Mouse (Mus musculus): ENCODE measurements around the gene Hoxa9. TPM values are rescaled to one million over a fixed set of nuclear protein-coding genes. Genes with fewer than 3 reads are reported as not detected.
A peak's percentile ranks its signal among the peaks of the same experiment; 100 is the strongest.

Gene Hoxa9
- polyA plus RNA-seq (2014; fragmentation: Nextera tagmentation; extraction: Ambion mirVana), result 86.7 and 90.5 TPM in 2 replicates

- Histone ChIP-seq H3K36me3 (ENCODE audit: control insufficient read depth, insufficient read depth, low read length) (peaks cover 2% of the 10 kb centered on the region), H3K9ac (ENCODE audit: low read length) (peak within 1 kb of the TSS; percentile 100), H3K9me3 (ENCODE audit: control insufficient read depth, low read length) (no peaks in the 10 kb centered on the region), H3K4me1 (ENCODE audit: control insufficient read depth, insufficient read depth, low read length) (peaks cover 4% of the 10 kb centered on the region; the same call in 1 of the 2 replicates), H3K27me3 (ENCODE audit: control insufficient read depth, insufficient read depth, low read length) (no peaks in the 10 kb centered on the region), H3K4me2 (ENCODE audit: low read depth, severe bottlenecking) (peak within 1 kb of the TSS; percentile 93), H3K4me3 (ENCODE audit: low read depth, low read length) (peak within 1 kb of the TSS; percentile 99), H3K27ac (replicated peaks; ENCODE audit: low read depth, low read length) (peak within 1 kb of the TSS; percentile 99)
- ATAC-seq (ENCODE audit: insufficient number of reproducible peaks, low FRiP score, low TSS enrichment, low read depth) (peak; percentile 64), DNase-seq (ENCODE audit: low spot score) (peak; percentile 73)
- WGBS, result under 1% methylated on average over 25 of the region's 36 CpGs
Measured at GRCm38 (mm10) chr6:52230516-52231165, at the start of gene Hoxa9. Gene Hoxa9, minus strand, starts transcription at chr6:52231089.

DNA sequence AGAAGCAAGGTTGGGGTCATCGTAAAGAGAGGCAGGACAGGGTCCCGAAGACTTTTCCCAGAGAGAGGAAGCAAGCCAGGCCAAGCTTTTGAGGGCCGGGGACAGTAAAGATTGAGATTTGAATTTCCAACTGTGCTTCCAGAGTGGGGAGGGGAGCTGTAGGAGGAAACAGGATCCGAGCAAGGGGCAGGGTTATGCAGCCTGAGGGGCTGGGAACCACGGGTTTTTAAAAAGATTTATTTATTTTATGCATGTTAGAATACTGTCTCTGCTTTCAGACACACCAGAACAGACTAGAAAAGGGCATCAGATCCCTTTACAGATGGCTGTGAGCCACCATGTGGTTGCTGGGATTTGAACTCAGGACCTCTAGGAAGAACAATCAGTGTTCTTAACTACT, 46.0 kb upstream of the Hoxa9 start:
- H3K4me2 ChIP-seq (ENCODE audit: low read depth, severe bottlenecking), result no peak overlapping the region
- DNase-seq (ENCODE audit: low spot score) (peak; percentile 26), ATAC-seq (ENCODE audit: insufficient number of reproducible peaks, low FRiP score, low TSS enrichment, low read depth) (no peak)
- H3K4me3 ChIP-seq (ENCODE audit: low read depth, low read length), result no peak overlapping the region
- no peak overlapping the region for H3K27ac ChIP-seq (replicated peaks; ENCODE audit: low read depth, low read length)
- no peak overlapping the region for H3K9ac ChIP-seq (ENCODE audit: low read length)
- no peaks in the 10 kb centered on the region for H3K36me3 ChIP-seq (ENCODE audit: control insufficient read depth, insufficient read depth, low read length)
- peaks cover 38% of the 10 kb centered on the region for H3K27me3 ChIP-seq (ENCODE audit: control insufficient read depth, insufficient read depth, low read length)
- peaks cover 21% of the 10 kb centered on the region for H3K4me1 ChIP-seq (ENCODE audit: control insufficient read depth, insufficient read depth, low read length)
- H3K9me3 ChIP-seq (ENCODE audit: control insufficient read depth, low read length), result no peaks in the 10 kb centered on the region
- WGBS, result 2% methylated on average over 5 of the region's 5 CpGs

DNA sequence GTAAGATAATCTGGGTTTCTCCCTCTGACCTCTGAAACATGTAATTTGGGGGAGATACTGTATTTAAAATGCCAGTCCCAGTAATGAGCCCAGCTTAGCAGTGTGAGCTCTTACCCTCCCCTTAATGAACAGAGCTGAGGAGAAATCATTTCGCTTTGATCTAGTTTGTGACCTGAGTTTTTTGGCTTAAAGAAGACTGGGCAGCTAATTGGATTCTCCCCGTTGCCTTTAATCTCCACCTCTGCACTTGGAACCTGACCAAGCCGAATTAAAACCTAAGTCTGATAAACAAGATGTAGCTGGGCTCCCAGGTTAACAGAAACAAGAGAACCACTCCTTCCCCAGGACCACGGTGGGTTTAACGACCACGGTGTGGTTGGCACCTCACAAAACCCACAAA, 45.5 kb upstream of the Hoxa9 start:
- H3K36me3 ChIP-seq (ENCODE audit: control insufficient read depth, insufficient read depth, low read length), result no peaks in the 10 kb centered on the region
- no peaks in the 10 kb centered on the region for H3K9me3 ChIP-seq (ENCODE audit: control insufficient read depth, low read length)
- H3K27me3 ChIP-seq (ENCODE audit: control insufficient read depth, insufficient read depth, low read length), result peaks cover 40% of the 10 kb centered on the region
- H3K9ac ChIP-seq (ENCODE audit: low read length), result no peak overlapping the region
- H3K4me3 ChIP-seq (ENCODE audit: low read depth, low read length), result no peak overlapping the region
- 1% methylated on average over 6 of the region's 6 CpGs for WGBS
- no peak overlapping the region for H3K4me2 ChIP-seq (ENCODE audit: low read depth, severe bottlenecking)
- DNase-seq (ENCODE audit: low spot score) (peak; percentile 48), ATAC-seq (ENCODE audit: insufficient number of reproducible peaks, low FRiP score, low TSS enrichment, low read depth) (no peak)
- 0 out of 2 replicates have a peak overlapping the region, but pooled peaks have one; percentile 10 for H3K27ac ChIP-seq (replicated peaks; ENCODE audit: low read depth, low read length)
- peaks cover 19% of the 10 kb centered on the region for H3K4me1 ChIP-seq (ENCODE audit: control insufficient read depth, insufficient read depth, low read length)

DNA sequence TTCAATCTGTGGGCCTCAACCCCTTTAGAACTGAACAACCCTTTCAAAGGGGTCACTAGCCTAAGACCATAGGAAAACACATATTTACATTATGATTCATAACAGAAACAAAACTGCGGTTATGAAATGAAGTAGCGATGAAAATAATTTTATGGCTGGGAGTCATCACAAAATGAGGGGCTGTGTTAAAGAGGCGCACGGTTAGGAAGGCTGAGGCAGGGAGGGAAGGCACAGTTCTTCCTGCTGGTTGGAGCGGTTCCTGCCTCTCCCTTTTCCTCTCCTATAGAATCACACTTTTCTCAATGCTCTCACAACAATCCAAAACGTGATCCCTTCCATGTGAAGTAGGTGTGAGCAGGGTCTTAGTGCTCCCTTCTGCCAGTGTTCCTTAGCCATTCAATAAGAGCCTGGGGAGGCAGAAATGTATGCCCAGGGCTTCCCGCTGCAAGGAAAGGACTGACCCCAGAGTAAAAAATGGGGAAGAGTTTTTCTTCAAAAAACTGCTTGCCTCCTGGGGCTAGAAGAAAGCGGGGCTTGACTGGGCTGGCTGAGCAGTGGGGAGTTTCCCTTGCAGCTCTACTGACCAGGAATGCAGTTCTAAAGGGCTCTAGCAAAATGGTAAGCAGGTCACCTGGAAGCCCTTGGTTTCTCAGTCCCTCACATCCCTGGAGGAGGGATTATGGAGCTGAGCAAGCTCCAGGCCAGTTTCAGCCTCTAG, 44.8 kb upstream of the Hoxa9 start:
- no peaks in the 10 kb centered on the region for H3K9me3 ChIP-seq (ENCODE audit: control insufficient read depth, low read length)
- peak; percentile 40 for DNase-seq (ENCODE audit: low spot score)
- 0 out of 2 replicates have a peak overlapping the region, but pooled peaks have one; percentile 10 for H3K27ac ChIP-seq (replicated peaks; ENCODE audit: low read depth, low read length)
- WGBS, result 12% methylated on average over 8 of the region's 8 CpGs
- H3K4me3 ChIP-seq (ENCODE audit: low read depth, low read length), result no peak overlapping the region
- no peak for ATAC-seq (ENCODE audit: insufficient number of reproducible peaks, low FRiP score, low TSS enrichment, low read depth)
- H3K4me2 ChIP-seq (ENCODE audit: low read depth, severe bottlenecking), result no peak overlapping the region
- H3K4me1 ChIP-seq (ENCODE audit: control insufficient read depth, insufficient read depth, low read length), result peaks cover 14% of the 10 kb centered on the region
- H3K36me3 ChIP-seq (ENCODE audit: control insufficient read depth, insufficient read depth, low read length), result no peaks in the 10 kb centered on the region
- H3K9ac ChIP-seq (ENCODE audit: low read length), result no peak overlapping the region
- H3K27me3 ChIP-seq (ENCODE audit: control insufficient read depth, insufficient read depth, low read length), result peaks cover 42% of the 10 kb centered on the region

DNA sequence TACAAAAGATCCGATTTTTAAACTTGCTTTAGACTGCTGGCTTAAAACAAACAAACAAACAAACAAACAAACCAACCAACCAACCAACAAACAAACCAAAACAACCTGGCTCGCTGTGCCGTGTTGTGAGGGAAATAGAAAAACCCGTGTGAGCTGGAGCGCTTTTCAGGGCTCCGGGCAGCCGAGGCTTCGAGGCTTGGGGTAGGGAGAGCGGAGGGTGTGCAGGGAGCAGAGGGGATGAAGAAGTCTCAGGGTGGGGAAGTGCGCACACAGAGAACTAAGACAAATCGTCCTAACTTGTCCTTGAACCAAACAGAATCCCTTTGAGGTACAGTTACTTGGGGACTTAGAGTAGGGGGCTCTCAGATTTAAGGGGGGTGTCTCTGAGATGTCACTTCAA, 43.7 kb upstream of the Hoxa9 start:
- ATAC-seq (ENCODE audit: insufficient number of reproducible peaks, low FRiP score, low TSS enrichment, low read depth), result no peak
- Histone ChIP-seq H3K4me2 (ENCODE audit: low read depth, severe bottlenecking) (peak overlapping the region; percentile 29), H3K27ac (replicated peaks; ENCODE audit: low read depth, low read length) (no peak overlapping the region), H3K4me3 (ENCODE audit: low read depth, low read length) (no peak overlapping the region), H3K9me3 (ENCODE audit: control insufficient read depth, low read length) (no peaks in the 10 kb centered on the region), H3K36me3 (ENCODE audit: control insufficient read depth, insufficient read depth, low read length) (no peaks in the 10 kb centered on the region), H3K9ac (ENCODE audit: low read length) (no peak overlapping the region; the same call in 1 of the 2 replicates), H3K27me3 (ENCODE audit: control insufficient read depth, insufficient read depth, low read length) (peaks cover 52% of the 10 kb centered on the region), H3K4me1 (ENCODE audit: control insufficient read depth, insufficient read depth, low read length) (peaks cover 22% of the 10 kb centered on the region)
- WGBS, result 6% methylated on average over 11 of the region's 11 CpGs
- peak; percentile 50 for DNase-seq (ENCODE audit: low spot score)

GRCm38 (mm10) chr6:52273656-52274280, 42.9 kb upstream of the Hoxa9 start:
- DNase-seq (ENCODE audit: low spot score), result peak; percentile 59
- Histone ChIP-seq H3K36me3 (ENCODE audit: control insufficient read depth, insufficient read depth, low read length) (no peaks in the 10 kb centered on the region), H3K27me3 (ENCODE audit: control insufficient read depth, insufficient read depth, low read length) (peaks cover 58% of the 10 kb centered on the region), H3K9ac (ENCODE audit: low read length) (peak overlapping the region; percentile 45), H3K4me3 (ENCODE audit: low read depth, low read length) (peak overlapping the region; percentile 8; the same call in 1 of the 2 replicates), H3K4me1 (ENCODE audit: control insufficient read depth, insufficient read depth, low read length) (peaks cover 22% of the 10 kb centered on the region), H3K9me3 (ENCODE audit: control insufficient read depth, low read length) (no peaks in the 10 kb centered on the region), H3K27ac (replicated peaks; ENCODE audit: low read depth, low read length) (0 out of 2 replicates have a peak overlapping the region, but pooled peaks have one; percentile 21), H3K4me2 (ENCODE audit: low read depth, severe bottlenecking) (peak overlapping the region; percentile 29)
- 5% methylated on average over 22 of the region's 22 CpGs for WGBS
- no peak for ATAC-seq (ENCODE audit: insufficient number of reproducible peaks, low FRiP score, low TSS enrichment, low read depth)

DNA sequence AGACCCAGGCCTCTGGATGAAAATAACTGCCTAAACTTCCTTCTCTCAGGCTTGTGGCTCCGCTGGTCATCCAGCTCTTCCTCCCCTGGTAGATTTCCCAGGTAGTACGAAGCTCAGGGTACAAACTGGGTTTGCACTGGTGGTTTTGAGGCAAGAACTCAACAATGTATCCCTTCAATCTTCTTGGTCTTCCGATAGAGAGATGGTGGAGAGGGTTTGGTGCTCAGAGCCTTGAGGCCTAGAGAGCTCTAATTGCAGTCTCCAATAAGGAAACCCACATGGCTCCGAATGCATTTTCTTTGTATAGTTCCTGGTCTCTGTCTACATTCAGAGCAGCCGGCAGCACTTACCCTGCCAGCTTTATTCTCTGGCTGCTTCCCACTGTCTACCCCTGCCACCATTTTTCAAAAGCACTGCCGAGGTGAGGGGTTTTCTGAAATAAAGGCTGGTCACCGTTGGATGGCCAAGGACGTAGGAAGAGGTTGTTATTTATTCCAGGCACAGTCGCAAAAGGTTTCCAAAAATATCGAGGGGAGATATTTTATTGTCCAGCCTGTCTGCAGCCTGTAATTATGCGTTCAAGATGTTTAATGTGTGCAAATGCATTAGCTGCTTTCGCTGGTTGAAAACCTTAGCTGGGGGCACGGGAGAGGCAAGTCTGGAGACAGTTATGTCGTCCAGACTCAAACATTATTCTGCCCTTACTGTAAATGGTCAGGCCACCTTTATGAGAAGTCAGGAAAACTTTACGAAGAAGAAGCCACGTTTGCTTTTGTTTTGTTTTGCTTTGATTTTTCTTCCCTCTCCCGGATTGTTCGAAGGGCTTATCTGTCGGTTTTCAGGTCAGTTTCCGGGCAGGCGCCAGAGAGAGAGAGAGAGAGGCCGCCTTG, 42.1 kb upstream of the Hoxa9 start:
- H3K4me1 ChIP-seq (ENCODE audit: control insufficient read depth, insufficient read depth, low read length), result peaks cover 22% of the 10 kb centered on the region

More for the DNA sequence above, 42.1 kb upstream of the Hoxa9 start:
- peaks cover 63% of the 10 kb centered on the region for H3K27me3 ChIP-seq (ENCODE audit: control insufficient read depth, insufficient read depth, low read length)
- 6% methylated on average over 22 of the region's 22 CpGs for WGBS
- no peak overlapping the region for H3K27ac ChIP-seq (replicated peaks; ENCODE audit: low read depth, low read length)
- H3K4me3 ChIP-seq (ENCODE audit: low read depth, low read length), result no peak overlapping the region
- H3K4me2 ChIP-seq (ENCODE audit: low read depth, severe bottlenecking), result peak overlapping the region; percentile 29; the same call in 1 of the 2 replicates
- DNase-seq (ENCODE audit: low spot score), result peak; percentile 45
- no peaks in the 10 kb centered on the region for H3K36me3 ChIP-seq (ENCODE audit: control insufficient read depth, insufficient read depth, low read length)
- 0 out of 2 replicates have a peak overlapping the region, but pooled peaks have one; percentile 45 for H3K9ac ChIP-seq (ENCODE audit: low read length)
- ATAC-seq (ENCODE audit: insufficient number of reproducible peaks, low FRiP score, low TSS enrichment, low read depth), result no peak
- no peaks in the 10 kb centered on the region for H3K9me3 ChIP-seq (ENCODE audit: control insufficient read depth, low read length)
